Mouse (Mus musculus) layer of hippocampus, adult 8-10 months (tissue): Measurements from ENCODE around the gene Iltifb. TPM values are rescaled to one million over a fixed set of nuclear protein-coding genes. Genes with fewer than 3 reads are reported as not detected.
"Not testable (repeated sequence)": the region's sequence is repeated elsewhere in the genome, so short reads cannot be mapped to it uniquely, and the experiment has no call there.

Experiments used
- DNase-seq, 2 experiments: peaks; one replicate each; pipeline ENCODE4 v3.0.0; 2022; ENCODE audit warnings: low spot score in 2 of 2
- total RNA-seq, 4 experiments: library from RNA; stranded (reverse); gene quantifications; 2 replicates each; pipeline ENCODE4 v1.2.4; 2022

Iltifb gene
- total RNA-seq: not detected

DNA sequence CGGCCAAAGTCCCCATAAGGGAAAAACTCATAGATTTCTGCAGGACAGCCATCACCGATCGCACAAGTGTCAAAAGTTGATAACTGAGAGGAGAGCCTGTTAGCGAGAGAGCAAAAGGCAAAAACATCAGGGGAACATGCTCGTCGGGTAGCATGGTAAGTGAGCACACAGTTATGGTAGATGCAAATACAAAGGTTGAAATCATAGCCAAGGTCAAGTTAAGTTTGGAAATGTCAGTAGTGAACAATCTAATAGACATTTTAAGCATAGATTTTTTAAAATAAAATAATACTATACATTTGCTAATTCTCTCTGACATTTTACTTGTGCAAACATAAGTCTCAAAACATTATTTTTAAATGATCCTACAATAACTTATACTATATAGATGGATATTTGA, at the start of gene Iltifb:
Gene Iltifb, minus strand, starts transcription at position 101 of the 400 bp plus-strand sequence.
- DNase-seq: no peak

DNA sequence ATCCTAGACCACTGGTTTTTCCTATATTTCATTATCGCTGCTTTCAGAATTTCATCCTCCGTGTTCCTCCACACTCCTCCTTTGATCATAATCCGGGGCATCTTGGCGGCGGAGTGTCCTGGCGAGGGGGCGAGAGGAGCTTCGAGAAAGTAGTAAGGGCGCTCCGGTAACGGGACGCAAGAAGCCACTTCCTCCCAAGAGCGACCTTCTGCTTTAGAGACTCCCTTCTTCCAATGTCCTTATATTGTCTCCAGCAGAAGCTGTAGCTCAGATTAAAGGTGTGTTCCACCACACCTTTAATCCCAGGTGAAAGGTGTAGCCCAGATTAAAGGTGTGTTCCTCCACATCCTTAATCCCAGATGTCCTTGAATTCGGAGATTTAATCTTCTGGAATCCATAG, 48.3 kb upstream of the Iltifb start, which contains the start of gene Gm9046:
Gene Gm9046, minus strand, starts transcription at position 101 of the 400 bp plus-strand sequence.
- not testable (repeated sequence) for DNase-seq

DNA sequence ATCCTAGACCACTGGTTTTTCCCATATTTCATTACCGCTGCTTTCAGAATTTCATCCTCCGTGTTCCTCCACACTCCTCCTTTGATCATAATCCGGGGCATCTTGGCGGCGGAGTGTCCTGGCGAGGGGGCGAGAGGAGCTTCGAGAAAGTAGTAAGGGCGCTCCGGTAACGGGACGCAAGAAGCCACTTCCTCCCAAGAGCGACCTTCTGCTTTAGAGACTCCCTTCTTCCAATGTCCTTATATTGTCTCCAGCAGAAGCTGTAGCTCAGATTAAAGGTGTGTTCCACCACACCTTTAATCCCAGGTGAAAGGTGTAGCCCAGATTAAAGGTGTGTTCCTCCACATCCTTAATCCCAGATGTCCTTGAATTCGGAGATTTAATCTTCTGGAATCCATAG, 42.9 kb upstream of the Iltifb start, which contains the start of gene Gm9045:
Gene Gm9045, minus strand, starts transcription at position 101 of the 400 bp plus-strand sequence.
- not testable (repeated sequence) for DNase-seq

DNA sequence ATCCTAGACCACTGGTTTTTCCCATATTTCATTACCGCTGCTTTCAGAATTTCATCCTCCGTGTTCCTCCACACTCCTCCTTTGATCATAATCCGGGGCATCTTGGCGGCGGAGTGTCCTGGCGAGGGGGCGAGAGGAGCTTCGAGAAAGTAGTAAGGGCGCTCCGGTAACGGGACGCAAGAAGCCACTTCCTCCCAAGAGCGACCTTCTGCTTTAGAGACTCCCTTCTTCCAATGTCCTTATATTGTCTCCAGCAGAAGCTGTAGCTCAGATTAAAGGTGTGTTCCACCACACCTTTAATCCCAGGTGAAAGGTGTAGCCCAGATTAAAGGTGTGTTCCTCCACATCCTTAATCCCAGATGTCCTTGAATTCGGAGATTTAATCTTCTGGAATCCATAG, 37.5 kb upstream of the Iltifb start, which contains the start of gene Gm9044:
Gene Gm9044, minus strand, starts transcription at position 101 of the 400 bp plus-strand sequence.
- not testable (repeated sequence) for DNase-seq

DNA sequence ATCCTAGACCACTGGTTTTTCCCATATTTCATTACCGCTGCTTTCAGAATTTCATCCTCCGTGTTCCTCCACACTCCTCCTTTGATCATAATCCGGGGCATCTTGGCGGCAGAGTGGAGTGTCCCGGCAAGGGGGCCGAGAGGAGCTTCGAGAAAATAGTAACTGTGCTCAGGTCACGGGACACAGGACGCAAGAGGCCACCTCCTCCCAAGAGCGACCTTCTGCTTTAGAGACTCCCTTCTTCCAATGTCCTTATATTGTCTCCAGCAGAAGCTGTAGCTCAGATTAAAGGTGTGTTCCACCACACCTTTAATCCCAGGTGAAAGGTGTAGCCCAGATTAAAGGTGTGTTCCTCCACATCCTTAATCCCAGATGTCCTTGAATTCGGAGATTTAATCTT, 32.0 kb upstream of the Iltifb start, which contains the start of gene Gm9040:
Gene Gm9040, minus strand, starts transcription at position 101 of the 400 bp plus-strand sequence.
- not testable (repeated sequence) for DNase-seq

DNA sequence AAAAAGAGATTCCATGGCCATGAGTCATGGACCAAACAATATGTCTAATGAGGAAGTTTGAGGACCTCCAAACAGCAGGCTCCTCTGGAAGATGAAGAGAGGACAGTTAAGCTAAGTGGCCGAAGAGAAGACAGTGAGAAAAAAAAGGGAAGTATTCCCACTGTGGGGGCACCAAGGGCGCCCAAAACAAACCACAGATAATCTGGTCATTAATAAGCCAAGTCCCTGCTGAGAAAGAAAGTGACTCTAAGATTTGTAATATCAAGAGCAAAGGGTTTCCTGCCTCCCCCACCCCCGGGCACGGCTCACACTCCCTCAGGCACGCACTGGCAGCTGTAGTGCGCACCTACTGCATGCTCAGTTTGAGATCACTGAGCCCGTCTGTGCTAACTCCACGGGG, 24.2 kb upstream of the Iltifb start:
- no peak for DNase-seq

DNA sequence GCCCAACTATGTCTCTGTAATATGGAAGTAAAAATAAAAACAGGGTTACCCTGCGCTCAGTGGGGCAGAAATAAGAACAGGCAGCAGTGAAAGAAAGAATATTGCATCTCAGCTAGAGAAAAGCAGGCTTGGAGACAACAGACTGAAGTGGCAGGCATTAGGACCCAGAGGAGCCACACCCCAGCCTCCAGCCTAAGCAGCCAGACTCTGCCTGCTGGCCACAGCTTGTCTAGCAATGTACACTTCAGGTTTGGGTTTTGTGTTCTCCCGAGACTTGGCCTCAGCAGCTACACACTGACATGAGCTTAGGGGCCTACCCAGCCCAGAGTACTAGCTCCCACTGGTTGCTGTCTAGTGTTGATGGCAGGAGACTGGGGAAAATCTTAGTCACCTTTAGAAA, 7.3 kb upstream of the Iltifb start:
- not testable (repeated sequence) for DNase-seq

DNA sequence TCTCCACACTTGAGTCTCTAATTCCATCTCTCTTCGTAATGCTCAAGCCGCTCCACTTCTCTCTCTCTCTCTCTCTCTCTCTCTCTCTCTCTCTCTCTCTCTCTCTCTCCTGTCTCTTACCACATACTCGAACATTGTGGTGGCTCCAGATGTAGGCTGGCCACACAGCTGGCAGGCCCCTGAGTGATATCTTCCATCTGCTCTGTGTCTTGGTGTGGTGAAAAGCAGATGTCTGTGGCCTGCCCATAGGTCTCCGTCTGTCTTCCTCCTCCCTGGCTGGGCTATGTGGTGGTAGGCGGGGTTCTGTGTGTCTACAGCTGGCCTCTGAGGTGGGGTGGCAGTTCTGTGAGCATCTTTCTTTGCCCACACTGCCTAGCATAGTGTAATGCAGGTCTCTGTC, 11.8 kb downstream of the Iltifb start:
- DNase-seq: not testable (repeated sequence)

DNA sequence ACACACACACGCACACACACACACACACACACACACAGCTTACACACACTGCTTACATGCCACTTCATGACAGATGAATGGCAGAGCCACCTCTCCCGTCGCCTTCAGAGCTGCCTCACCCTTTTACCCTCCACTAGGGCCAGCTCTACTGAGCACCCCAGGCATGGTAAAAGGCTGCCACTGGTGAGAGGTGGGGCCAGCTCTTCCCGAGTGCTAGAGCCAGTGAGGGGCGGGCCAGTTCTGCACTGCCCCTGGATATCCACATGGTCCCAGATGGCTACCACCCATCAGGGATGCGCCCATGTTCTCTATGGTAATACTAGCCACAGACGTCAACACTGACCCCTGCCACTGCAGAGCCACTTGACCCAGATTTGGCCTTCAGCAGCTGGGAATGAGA, 12.3 kb downstream of the Iltifb start:
- not testable (repeated sequence) for DNase-seq

DNA sequence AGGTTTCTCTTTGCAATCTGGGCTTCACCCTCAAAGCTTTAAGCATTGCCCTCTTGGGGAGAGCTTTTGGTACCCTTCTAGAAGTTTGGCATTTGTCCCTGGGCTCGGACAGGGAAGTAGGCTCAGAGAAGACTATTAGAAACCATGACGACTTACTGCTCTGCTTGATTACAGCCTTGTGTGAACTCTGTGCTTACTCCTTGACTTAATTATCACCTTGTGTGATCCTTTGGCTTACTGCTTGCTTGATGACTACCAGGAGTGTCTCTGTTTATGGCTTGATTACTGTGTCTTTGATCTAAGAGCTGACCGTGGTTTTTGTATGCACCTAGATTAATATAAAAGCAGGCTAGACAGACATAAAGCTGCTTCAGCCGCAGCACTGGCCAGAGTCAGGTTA, 16.8 kb downstream of the Iltifb start:
- DNase-seq: not testable (repeated sequence)

DNA sequence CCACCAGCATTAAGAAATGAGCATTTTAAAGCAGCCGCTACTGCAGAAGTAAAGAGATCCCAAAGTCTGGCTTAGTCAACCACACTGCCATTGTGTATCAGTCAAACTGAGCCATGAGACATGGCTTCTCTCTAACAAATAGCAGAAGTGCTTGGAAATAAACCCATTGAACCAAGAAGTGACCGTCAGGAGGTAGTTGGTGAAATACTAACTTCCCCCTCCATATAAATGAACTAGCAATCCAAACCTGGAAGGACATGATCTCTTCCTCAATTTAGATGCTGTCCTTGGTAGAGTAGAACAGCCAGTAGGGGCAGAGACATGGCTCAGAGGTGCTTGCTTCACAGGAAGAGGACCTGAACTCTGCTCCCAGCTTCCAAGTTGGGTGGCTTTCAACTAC, 23.4 kb downstream of the Iltifb start:
- not testable (repeated sequence) for DNase-seq

DNA sequence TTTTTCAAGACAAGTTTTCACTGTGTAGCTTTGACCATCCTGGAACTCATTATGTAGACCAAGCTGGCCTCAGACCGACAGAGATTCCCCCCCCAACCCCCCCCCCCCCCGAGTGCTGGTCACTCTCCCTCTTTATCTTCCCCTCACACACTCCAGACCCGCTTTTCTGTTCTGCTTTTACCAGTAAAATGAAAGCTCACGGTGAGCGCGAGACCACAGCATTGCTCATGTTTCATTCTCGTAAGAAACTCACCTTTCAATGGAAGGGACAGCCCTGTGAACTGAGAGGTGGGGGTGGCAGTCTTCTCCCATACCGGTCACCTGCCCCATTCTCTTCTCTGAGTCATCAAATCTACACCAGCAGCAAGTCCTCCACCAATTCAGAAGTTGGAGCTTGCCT, 26.0 kb downstream of the Iltifb start:
- DNase-seq: not testable (repeated sequence)

DNA sequence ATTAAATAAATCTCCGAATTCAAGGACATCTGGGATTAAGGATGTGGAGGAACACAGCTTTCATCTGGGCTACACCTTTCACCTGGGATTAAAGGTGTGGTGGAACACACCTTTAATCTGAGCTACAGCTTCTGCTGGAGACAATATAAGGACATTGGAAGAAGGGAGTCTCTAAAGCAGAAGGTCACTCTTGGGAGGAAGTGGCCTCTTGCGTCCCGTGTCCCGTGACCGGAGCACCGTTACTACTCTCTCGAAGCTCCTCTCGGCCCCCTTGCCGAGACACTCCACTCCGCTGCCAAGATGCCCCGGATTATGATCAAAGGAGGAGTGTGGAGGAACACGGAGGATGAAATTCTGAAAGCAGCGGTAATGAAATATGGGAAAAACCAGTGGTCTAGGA, 36.5 kb downstream of the Iltifb start, which contains the start of gene Gm32802:
Gene Gm32802, plus strand, starts transcription at position 301 of the 400 bp plus-strand sequence.
- DNase-seq: not testable (repeated sequence)

DNA sequence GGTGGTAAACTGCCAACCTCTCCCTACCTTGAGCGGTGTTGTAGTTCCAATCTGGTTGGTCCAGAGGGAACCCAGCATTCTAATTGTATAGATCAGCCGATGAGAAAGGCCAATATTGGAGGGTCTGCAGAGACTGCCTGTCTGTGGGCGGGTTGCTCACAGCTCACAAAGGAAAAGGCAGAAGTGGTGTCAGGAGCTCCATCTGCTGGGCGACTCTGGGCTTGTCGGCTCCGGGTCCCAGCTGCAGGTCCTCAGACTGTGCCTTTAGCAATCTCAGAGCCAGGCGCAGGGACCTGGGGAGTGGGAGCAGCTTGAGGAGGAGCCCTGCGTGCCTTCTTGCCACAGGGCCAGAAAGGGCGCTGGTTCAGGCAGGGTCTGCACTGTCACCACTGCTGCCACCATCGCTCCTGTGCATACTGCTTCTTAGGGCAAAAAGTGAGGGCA, 44.0 kb downstream of the Iltifb start:
- peak in 1 of 2 experiments; percentile 32 for DNase-seq

DNA sequence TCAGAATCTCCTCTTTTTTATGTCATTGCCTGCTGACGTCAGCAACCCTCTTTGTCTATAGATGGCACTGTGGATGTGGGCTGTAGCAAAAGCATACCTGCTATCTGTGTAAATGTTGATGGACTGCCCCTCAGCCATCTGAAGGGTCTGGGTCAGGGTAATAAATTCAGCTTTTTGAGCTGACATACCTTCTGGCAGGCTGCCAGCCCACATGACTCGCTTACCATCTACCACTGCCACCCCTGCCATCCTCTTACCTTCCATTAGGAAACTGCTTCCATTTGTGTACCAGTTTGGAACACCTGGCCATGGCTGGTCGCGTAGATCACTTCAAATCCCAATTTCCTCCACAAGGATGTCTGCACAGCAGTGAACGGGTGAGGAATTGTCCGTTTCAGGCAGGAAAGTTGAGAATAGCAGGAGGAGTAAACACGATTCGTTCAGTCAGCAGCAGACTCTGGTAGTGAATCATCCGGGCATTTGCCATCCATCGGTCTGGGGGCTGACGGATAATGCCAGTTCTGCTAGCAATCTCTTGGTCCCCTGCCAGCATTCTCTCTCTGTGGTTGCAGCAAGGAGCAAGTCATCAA, 45.7 kb downstream of the Iltifb start:
- DNase-seq: peak; percentile 22 to 42

DNA sequence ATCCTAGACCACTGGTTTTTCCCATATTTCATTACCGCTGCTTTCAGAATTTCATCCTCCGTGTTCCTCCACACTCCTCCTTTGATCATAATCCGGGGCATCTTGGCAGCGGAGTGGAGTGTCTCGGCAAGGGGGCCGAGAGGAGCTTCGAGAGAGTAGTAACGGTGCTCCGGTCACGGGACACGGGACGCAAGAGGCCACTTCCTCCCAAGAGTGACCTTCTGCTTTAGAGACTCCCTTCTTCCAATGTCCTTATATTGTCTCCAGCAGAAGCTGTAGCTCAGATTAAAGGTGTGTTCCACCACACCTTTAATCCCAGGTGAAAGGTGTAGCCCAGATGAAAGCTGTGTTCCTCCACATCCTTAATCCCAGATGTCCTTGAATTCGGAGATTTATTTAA, 54.2 kb downstream of the Iltifb start, which contains the start of gene Gm32717:
Gene Gm32717, minus strand, starts transcription at position 101 of the 400 bp plus-strand sequence.
- DNase-seq: not testable (repeated sequence)

Other genes starting within 250 kb of the Iltifb start
- 10 to 100 TPM in 3 of 4 experiments, 1 to 10 TPM in 1; 8.2 to 13.1 (median 10.8) TPM for gene Mdm1, start 153.2 kb downstream of the Iltifb start, total RNA-seq
- not detected for gene Il22, start 90.1 kb downstream of the Iltifb start, total RNA-seq
- under 1 TPM; 0.66 to 0.94 (median 0.78) TPM for gene Gm32717, start 54.3 kb downstream of the Iltifb start, total RNA-seq
- under 1 TPM; 0.66 to 0.94 (median 0.78) TPM for gene Gm32802, start 36.4 kb downstream of the Iltifb start, total RNA-seq
- not detected for gene Gm9040, start 31.9 kb upstream of the Iltifb start, total RNA-seq
- gene Gm9044, start 37.4 kb upstream of the Iltifb start, total RNA-seq: not detected
- not detected for gene Gm9045, start 42.8 kb upstream of the Iltifb start, total RNA-seq
- gene Gm9046, start 48.2 kb upstream of the Iltifb start, total RNA-seq: not detected
- gene Gm9048, start 53.6 kb upstream of the Iltifb start, total RNA-seq: not detected
- not detected for gene Gm9049, start 59.1 kb upstream of the Iltifb start, total RNA-seq
- gene Ifng, start 146.0 kb upstream of the Iltifb start, total RNA-seq: not detected